Mouse (Mus musculus) embryonic fibroblast, embryonic 13.5 days (primary cell): Measurements from ENCODE around the gene Son. TPM values are rescaled to one million over a fixed set of nuclear protein-coding genes. Genes with fewer than 3 reads are reported as not detected.
A peak's percentile ranks its signal among the peaks of the same experiment; 100 is the strongest.

Experiments used
- H3K27ac ChIP-seq: 2 replicates; pipeline ENCODE4 v1.5.1; 2012; ENCODE audit warnings: low read length, control low read depth, inconsistent platforms; ENCODE audit not compliant: insufficient read depth
- H3K4me1 ChIP-seq: 2 replicates; pipeline ENCODE4 v1.6.1; 2011; ENCODE audit warnings: low read length; ENCODE audit not compliant: control insufficient read depth, insufficient read depth
- H3K4me3 ChIP-seq: 2 replicates; pipeline ENCODE4 v1.5.1; 2011; ENCODE audit warnings: mild to moderate bottlenecking, control low read depth, low read length; ENCODE audit not compliant: insufficient read depth
- CTCF ChIP-seq: IDR thresholded peaks from 2 replicates; pipeline ENCODE4 v1.5.1; 2011; ENCODE audit warnings: mild to moderate bottlenecking, control low read depth, low read length, moderate library complexity, borderline replicate concordance; ENCODE audit not compliant: insufficient read depth
- POLR2A ChIP-seq: IDR thresholded peaks from 2 replicates; pipeline ENCODE4 v1.6.1; 2011; ENCODE audit warnings: low read depth, mild to moderate bottlenecking, control low read depth, low read length, moderate library complexity
- polyA plus RNA-seq: library from polyadenylated mRNA; stranded (reverse); fragments of >200 nt; gene quantifications from 2 replicates; pipeline ENCODE4 v1.2.4, GENCODE M21; 2011; ENCODE audit warnings: low read depth; ENCODE audit not compliant: missing spikeins, insufficient read length

Gene Son
- polyA plus RNA-seq, 1 experiment = 242 TPM

GRCm38 (mm10) chr16:91701908-91702307, 54.6 kb downstream of the Son start:
- Histone ChIP-seq H3K4me1 (no peaks in the 10 kb centered on the region), H3K27ac (no peak overlapping the region), H3K4me3 (no peak overlapping the region)
- TF ChIP-seq CTCF (no peak), POLR2A (no peak)

- H3K4me3 ChIP-seq = no peak overlapping the region
- H3K27ac ChIP-seq = no peak overlapping the region
- TF ChIP-seq CTCF (no peak), POLR2A (no peak)
- H3K4me1 ChIP-seq = no peaks in the 10 kb centered on the region
Measured at GRCm38 (mm10) chr16:91702771-91703188, 55.5 kb downstream of the Son start.

- Histone ChIP-seq H3K4me3 (no peak overlapping the region), H3K27ac (no peak overlapping the region), H3K4me1 (no peaks in the 10 kb centered on the region)
- no peak for TF ChIP-seq POLR2A
- 0 out of 2 replicates have a peak, but pooled peaks have one; percentile 20 for TF ChIP-seq CTCF
Measured at GRCm38 (mm10) chr16:91704603-91705340, 57.5 kb downstream of the Son start.

GRCm38 (mm10) chr16:91710241-91710640, 62.9 kb downstream of the Son start:
- Histone ChIP-seq H3K4me1 (no peaks in the 10 kb centered on the region), H3K4me3 (no peak overlapping the region), H3K27ac (no peak overlapping the region)
- TF ChIP-seq CTCF = no peak
- no peak for TF ChIP-seq POLR2A

GRCm38 (mm10) chr16:91716927-91717349, 69.6 kb downstream of the Son start:
- no peak overlapping the region for H3K4me3 ChIP-seq
- TF ChIP-seq CTCF (no peak), POLR2A (no peak)
- no peak overlapping the region for H3K27ac ChIP-seq
- H3K4me1 ChIP-seq = no peaks in the 10 kb centered on the region

- Histone ChIP-seq H3K4me3 (no peak overlapping the region), H3K27ac (no peak overlapping the region), H3K4me1 (no peaks in the 10 kb centered on the region)
- TF ChIP-seq POLR2A (no peak), CTCF (no peak)
Measured at GRCm38 (mm10) chr16:91717399-91717798, 70.1 kb downstream of the Son start.

- H3K4me1 ChIP-seq = no peaks in the 10 kb centered on the region; the same call in 1 of the 2 replicates
- no peak overlapping the region for H3K4me3 ChIP-seq
- TF ChIP-seq CTCF (peak; percentile 58; the same call in 1 of the 2 replicates), POLR2A (no peak)
- H3K27ac ChIP-seq = no peak overlapping the region
Measured at GRCm38 (mm10) chr16:91724247-91724646, 76.9 kb downstream of the Son start.

GRCm38 (mm10) chr16:91727433-91727832, 80.1 kb downstream of the Son start:
- Histone ChIP-seq H3K4me1 (peaks cover 4% of the 10 kb centered on the region; the same call in 1 of the 2 replicates), H3K4me3 (peak overlapping the region; percentile 72), H3K27ac (0 out of 2 replicates have a peak overlapping the region, but pooled peaks have one; percentile 16)
- TF ChIP-seq POLR2A (no peak), CTCF (no peak)

GRCm38 (mm10) chr16:91728123-91729065, 81.1 kb downstream of the Son start, which contains the start of gene Cryzl1:
Gene Cryzl1 (minus strand): TSS chr16:91728975.
- peak within 1 kb of the TSS; percentile 85 for H3K27ac ChIP-seq
- TF ChIP-seq POLR2A = peak; percentile 79; the same call in 1 of the 2 replicates
- no peak for TF ChIP-seq CTCF
- peaks cover 4% of the 10 kb centered on the region; the same call in 1 of the 2 replicates for H3K4me1 ChIP-seq
- H3K4me3 ChIP-seq = peak within 1 kb of the TSS; percentile 96

Other genes starting within 250 kb of the Son start
- 29.0 and 34.6 TPM in 2 replicates for gene Il10rb, start 241.3 kb upstream of the Son start, polyA plus RNA-seq
- 58.6 and 73.8 TPM in 2 replicates for gene Ifnar1, start 162.3 kb upstream of the Son start, polyA plus RNA-seq
- 85.7 and 104 TPM in 2 replicates for gene Ifngr2, start 100.4 kb upstream of the Son start, polyA plus RNA-seq
- gene Tmem50b, start 49.7 kb upstream of the Son start, polyA plus RNA-seq = 25.4 and 27.7 TPM in 2 replicates
- gene Dnajc28, start 28.5 kb upstream of the Son start, polyA plus RNA-seq = 1.6 and 2.0 TPM in 2 replicates
- gene Gart, start 554 bp upstream of the Son start, polyA plus RNA-seq = 68.2 and 80.0 TPM in 2 replicates
- gene Donson, start 41.3 kb downstream of the Son start, polyA plus RNA-seq = 13.8 and 25.6 TPM in 2 replicates
- gene Cryzl1, start 81.5 kb downstream of the Son start, polyA plus RNA-seq = 63.6 and 68.6 TPM in 2 replicates
- 108 and 136 TPM in 2 replicates for gene Itsn1, start 81.8 kb downstream of the Son start, polyA plus RNA-seq